Mouse (Mus musculus) Patski (cell line): ENCODE measurements around the gene Naa80. TPM values are rescaled to one million over a fixed set of nuclear protein-coding genes. Genes with fewer than 3 reads are reported as not detected.

ENCODE experiments used
- ATAC-seq: fragments of 100-300 bp; one replicate; pipeline ENCODE4 v1.8.0; 2021
- CTCF ChIA-PET: fragments of 350-600 bp; sonication (Branson Sonifier 250); formaldehyde crosslinking; loops from one replicate; lab custom pipeline; 2022; ENCODE audit warnings: inconsistent platforms; lab: Charles Lee
- POLR2A ChIA-PET: fragments of 350-600 bp; sonication (Branson Sonifier 250); formaldehyde crosslinking; loops from one replicate; lab custom pipeline; 2022; ENCODE audit warnings: antibody characterized with exemption, inconsistent platforms; lab: Charles Lee
- DNase-seq: peaks from one replicate; pipeline ENCODE4 v3.0.0-alpha.2; 2011; ENCODE audit warnings: low read depth, low spot score
- H3K27me3 ChIP-seq: fragments of 371-371 bp; one replicate; pipeline ENCODE4 v1.5.1; 2021
- CTCF ChIP-seq: fragments of 100-300 bp; IDR thresholded peaks from one replicate; pipeline ENCODE4 v1.5.1; 2021
- in situ Hi-C: fragments of 300-500 bp; cut with MboI; formaldehyde crosslinking; loops from 3 replicates; pipeline ENCODE4 v1.11.1; 2018; ENCODE audit warnings: low pct_unique_long_range_greater_than_20kb, mixed read lengths
- polyA plus RNA-seq: library from polyadenylated mRNA; unstranded; gene quantifications from one replicate; pipeline ENCODE4 v1.2.3, GENCODE M21; 2021

The Naa80 gene
- polyA plus RNA-seq, 1 experiment from 2014 or later = 11.3 TPM

DNA sequence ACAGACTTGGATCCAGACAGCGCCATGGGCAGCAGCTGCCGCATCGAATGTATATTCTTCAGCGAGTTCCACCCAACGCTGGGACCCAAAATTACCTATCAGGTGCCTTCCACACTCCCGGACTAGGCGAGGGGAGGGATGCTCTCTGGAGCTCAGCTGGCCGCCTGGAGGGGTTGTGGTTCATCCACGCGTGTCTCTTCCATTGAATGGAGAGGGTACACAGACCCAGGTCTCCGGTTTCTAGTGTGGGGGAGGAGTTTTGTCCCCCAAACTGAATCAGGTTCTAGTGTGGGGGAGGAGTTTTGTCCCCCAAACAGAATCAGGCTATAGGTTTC lies 36.4 kb upstream of the Naa80 start:
- H3K27me3 ChIP-seq = no peaks in the 10 kb centered on the region
- CTCF ChIA-PET = no interaction called here
- TF ChIP-seq CTCF = no peak
- POLR2A ChIA-PET = interaction anchor here (1.6 to 2.0 kb wide), 2 partner anchors 12 to 14 kb away, joined by 4 to 10 read pairs; no protein-coding TSS in a partner anchor
- ATAC-seq = no peak
- no peak for DNase-seq
- in situ Hi-C loops = loop anchor here (25.0 kb wide), 1 partner anchor 855 kb away; the partner anchor contains the start of gene Tex264

DNA sequence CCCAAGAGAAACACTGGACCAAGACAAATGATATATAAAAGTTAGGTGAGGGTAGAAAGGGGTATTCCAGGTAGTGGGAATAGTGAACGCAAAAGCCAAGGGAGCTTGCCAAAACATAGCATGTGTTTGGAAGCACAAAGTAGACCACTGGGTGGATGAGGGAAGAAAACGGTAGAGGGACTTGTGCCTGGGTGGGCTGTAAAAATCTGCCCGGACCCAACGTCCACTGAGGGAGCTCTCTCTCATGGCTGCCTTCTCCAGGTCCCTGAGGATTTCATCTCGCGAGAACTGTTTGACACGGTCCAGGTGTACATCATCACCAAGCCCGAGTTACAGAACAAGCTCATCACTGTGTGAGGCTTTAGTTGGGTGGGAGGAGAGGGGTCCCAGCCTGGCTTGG lies 36.0 kb upstream of the Naa80 start:
- ATAC-seq = no peak
- no peaks in the 10 kb centered on the region for H3K27me3 ChIP-seq
- no peak for TF ChIP-seq CTCF
- ChIA-PET POLR2A (interaction anchor here (0.9 to 1.6 kb wide), 2 partner anchors 11 to 14 kb away, joined by 3 to 4 read pairs; no protein-coding TSS in a partner anchor), CTCF (no interaction called here)
- in situ Hi-C loops = loop anchor here (25.0 kb wide), 1 partner anchor 855 kb away; the partner anchor contains the start of gene Tex264
- DNase-seq = no peak

DNA sequence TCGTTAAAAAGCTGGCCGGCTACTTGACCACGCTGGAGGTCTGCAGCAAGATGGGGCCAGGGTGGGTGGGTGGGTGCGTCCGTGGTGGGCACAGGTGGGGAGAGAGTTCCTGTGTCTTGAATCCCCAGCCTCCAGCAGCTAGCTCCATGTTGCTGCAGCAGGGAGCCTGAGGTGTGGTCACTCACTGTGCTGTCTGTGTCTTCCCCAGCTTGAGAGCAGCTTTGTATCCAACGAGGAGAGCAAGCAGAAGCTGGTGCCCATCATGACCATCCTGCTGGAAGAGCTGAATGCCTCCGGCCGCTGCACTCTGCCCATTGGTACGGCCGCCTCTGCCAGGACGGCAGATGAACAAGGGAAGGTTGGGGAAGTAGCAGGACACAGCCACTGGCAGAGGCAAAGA lies 35.4 kb upstream of the Naa80 start:
- no peak for ATAC-seq
- no peak for DNase-seq
- ChIA-PET POLR2A (interaction anchor here (0.9 kb wide), 1 partner anchor 10 kb away, joined by 3 read pairs; no protein-coding TSS in a partner anchor), CTCF (no interaction called here)
- no peak for TF ChIP-seq CTCF
- H3K27me3 ChIP-seq = no peaks in the 10 kb centered on the region
- in situ Hi-C loops = loop anchor here (25.0 kb wide), 1 partner anchor 856 kb away; the partner anchor contains the start of gene Tex264

DNA sequence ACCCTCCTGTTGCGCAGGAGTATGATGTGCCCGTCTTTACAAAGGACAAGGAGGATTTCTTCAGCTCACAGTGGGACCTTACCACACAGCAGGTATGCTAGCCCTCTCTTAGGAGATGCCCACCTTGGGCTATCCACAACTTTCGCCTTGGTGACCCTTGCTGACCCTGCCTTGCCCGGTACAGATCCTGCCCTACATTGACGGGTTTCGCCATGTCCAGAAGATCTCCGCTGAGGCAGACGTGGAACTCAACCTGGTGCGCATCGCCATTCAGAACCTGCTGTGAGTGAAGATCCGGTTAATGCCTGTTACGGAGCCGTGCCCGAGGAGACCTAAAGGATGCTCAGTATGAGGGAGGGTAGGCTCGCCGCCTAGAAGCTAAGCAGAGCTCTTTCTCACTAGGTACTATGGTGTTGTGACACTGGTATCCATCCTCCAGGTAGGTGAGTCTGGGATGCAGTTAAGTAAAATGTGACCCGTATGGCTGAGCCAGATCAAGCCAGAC lies 34.4 kb upstream of the Naa80 start:
- H3K27me3 ChIP-seq = no peaks in the 10 kb centered on the region
- ATAC-seq = no peak
- POLR2A ChIA-PET = no interaction called here
- DNase-seq = no peak
- CTCF ChIA-PET = no interaction called here
- in situ Hi-C loops = loop anchor here (25.0 kb wide), 1 partner anchor 857 kb away; the partner anchor contains the start of gene Tex264
- no peak for TF ChIP-seq CTCF

DNA sequence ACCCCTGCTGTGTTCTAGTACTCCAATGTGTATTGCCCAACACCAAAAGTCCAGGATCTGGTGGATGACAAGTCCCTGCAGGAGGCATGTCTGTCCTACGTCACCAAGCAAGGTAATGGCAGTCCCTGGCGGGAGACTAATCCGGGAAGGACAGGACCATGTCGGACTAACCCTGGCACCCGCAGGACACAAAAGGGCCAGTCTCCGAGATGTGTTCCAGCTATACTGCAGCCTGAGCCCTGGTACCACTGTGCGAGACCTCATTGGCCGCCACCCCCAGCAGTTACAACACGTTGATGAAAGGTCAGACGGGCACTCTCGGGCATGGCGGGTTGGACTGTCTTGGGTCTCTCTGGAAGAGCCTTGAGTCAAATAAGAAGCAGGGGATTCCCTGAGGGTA lies 34.0 kb upstream of the Naa80 start:
- no peak for ATAC-seq
- ChIA-PET CTCF (no interaction called here), POLR2A (no interaction called here)
- in situ Hi-C loops = loop anchor here (25.0 kb wide), 1 partner anchor 857 kb away; the partner anchor contains the start of gene Tex264
- no peak for DNase-seq
- no peaks in the 10 kb centered on the region for H3K27me3 ChIP-seq
- no peak for TF ChIP-seq CTCF

DNA sequence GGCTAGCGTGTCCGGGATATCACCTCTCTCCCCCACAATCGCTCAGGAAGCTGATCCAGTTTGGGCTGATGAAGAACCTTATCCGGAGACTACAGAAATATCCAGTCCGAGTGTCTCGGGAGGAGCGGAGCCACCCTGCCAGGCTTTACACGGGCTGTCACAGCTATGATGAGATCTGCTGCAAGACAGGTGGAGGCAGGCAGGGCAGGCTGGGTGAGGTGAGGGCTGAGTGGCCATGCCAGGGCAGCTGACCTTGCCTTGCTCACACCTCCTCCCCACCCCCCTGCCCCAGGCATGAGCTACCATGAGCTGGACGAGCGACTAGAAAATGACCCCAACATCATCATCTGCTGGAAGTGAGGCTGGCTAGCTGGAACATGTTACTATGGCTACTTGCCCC lies 33.5 kb upstream of the Naa80 start:
- ATAC-seq = no peak
- DNase-seq = no peak
- in situ Hi-C loops = loop anchor here (25.0 kb wide), 1 partner anchor 858 kb away; the partner anchor contains the start of gene Tex264
- ChIA-PET POLR2A (no interaction called here), CTCF (no interaction called here)
- TF ChIP-seq CTCF = no peak
- H3K27me3 ChIP-seq = no peaks in the 10 kb centered on the region

DNA sequence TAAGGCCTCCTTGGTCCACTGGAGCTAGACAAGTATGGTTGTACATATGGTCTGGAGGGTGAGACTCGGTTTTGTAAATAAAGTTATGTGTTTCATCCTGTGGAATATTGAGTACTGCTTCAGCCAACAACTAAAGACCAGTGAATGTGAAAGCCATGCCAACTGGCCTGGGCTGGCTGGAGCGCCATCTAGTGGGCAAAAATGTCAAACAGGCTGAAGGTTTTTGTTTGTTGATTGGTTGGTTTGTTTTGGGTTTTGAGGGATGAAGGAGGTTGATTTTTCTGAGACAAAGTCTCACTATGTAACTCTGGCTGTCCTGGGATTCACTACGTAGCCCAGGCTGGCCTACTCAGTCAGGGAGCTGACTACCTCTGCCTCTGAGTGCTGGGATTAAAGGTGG lies 33.1 kb upstream of the Naa80 start:
- ChIA-PET POLR2A (interaction anchor here (0.5 kb wide), 1 partner anchor 1075 kb away, joined by 5 read pairs; no protein-coding TSS in a partner anchor), CTCF (no interaction called here)
- DNase-seq = no peak
- no peak for ATAC-seq
- no peak for TF ChIP-seq CTCF
- no peaks in the 10 kb centered on the region for H3K27me3 ChIP-seq
- in situ Hi-C loops = loop anchor here (25.0 kb wide), 1 partner anchor 858 kb away; the partner anchor contains the start of gene Tex264

DNA sequence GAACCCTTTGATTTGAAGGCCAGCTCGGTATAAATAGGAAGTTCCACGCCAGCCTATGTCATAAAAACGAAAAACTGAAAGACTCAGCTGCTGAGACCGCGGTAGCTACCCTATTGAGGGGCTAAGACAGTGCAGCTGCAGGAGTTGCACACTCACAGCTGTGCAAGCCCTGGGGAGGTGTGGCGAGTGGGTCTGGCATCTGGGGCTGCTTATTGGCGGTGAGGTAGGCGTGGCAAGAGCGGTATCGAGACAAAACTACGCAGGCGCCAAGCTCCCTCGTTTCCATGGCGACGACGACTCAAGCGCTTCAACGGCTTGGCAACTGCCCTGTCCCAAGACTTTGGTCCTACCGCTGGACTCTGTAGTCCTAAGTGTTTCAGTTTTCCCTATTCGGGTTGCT lies 31.7 kb upstream of the Naa80 start, which contains the start of gene Zmynd10:
TSS of gene Zmynd10 (plus strand) at position 273 of the 400 bp plus-strand sequence.
- ChIA-PET CTCF (no interaction called here), POLR2A (interaction anchor here (0.8 to 0.9 kb wide), 2 partner anchors 9 to 10 kb away, joined by 4 read pairs; no protein-coding TSS in a partner anchor)
- in situ Hi-C loops = loop anchor here (25.0 kb wide), 1 partner anchor 860 kb away; the partner anchor contains the start of gene Tex264
- H3K27me3 ChIP-seq = no peaks in the 10 kb centered on the region
- DNase-seq (no peak), ATAC-seq (peak; percentile 47)
- no peak for TF ChIP-seq CTCF

DNA sequence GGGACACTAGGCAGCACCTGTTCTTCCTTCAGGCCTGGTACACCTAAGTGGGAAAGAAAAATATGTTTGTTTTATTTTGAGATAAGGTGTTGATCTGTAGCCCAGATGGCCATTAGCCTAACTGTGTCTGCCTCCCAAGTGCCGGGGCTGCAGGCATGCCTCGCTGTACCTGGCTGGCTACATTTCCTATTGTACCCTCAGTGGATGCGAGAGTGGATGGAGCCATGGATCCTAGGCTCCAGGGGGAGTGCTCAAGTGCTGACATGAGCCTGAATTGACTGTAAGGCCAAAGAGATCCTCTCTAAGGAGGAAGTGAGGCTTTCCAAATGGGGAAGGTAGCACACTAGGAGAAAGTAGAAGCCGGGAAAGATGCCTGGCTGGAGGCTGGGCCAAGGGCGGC lies 30.7 kb upstream of the Naa80 start:
- ChIA-PET POLR2A (interaction anchor here (0.9 kb wide), 1 partner anchor 8 kb away, joined by 4 read pairs; no protein-coding TSS in a partner anchor), CTCF (no interaction called here)
- no peaks in the 10 kb centered on the region for H3K27me3 ChIP-seq
- DNase-seq (no peak), ATAC-seq (no peak)
- in situ Hi-C loops = loop anchor here (25.0 kb wide), 1 partner anchor 861 kb away; the partner anchor contains the start of gene Tex264
- no peak for TF ChIP-seq CTCF

DNA sequence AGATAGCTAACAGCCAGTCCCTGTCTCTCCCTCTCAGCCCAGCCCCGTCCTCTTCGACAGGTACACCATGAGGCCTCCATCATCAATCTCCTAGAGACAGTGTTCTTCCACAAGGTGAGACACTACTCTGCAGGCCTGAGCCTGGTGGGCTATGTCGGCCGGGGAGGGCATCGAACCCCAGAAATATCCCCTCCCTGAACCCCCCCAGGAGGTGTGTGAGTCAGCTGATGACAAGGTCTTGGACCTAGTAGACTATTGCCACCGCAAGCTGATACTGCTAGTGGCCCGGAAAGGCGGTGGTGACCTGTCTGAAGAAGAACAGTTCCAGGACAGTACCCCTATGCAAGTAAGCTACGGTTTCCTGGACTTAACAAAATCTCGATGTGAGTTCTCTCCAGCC lies 29.9 kb upstream of the Naa80 start:
- no peaks in the 10 kb centered on the region for H3K27me3 ChIP-seq
- POLR2A ChIA-PET = no interaction called here
- no peak for DNase-seq
- in situ Hi-C loops = loop anchor here (25.0 kb wide), 1 partner anchor 862 kb away; the partner anchor contains the start of gene Tex264
- TF ChIP-seq CTCF = no peak
- CTCF ChIA-PET = interaction anchor here (0.7 kb wide), 1 partner anchor 9 kb away, joined by 3 read pairs; no protein-coding TSS in a partner anchor
- no peak for ATAC-seq
